Mouse (Mus musculus) Patski (cell line): ENCODE results near the gene Gabrb2. TPM values are rescaled to one million over a fixed set of nuclear protein-coding genes. Genes with fewer than 3 reads are reported as not detected.

Experiments
- ATAC-seq: fragments of 100-300 bp; one replicate; pipeline ENCODE4 v1.8.0; 2021
- CTCF ChIA-PET: fragments of 350-600 bp; sonication (Branson Sonifier 250); formaldehyde crosslinking; loops from one replicate; lab custom pipeline; 2022; ENCODE audit warnings: inconsistent platforms; lab: Charles Lee
- POLR2A ChIA-PET: fragments of 350-600 bp; sonication (Branson Sonifier 250); formaldehyde crosslinking; loops from one replicate; lab custom pipeline; 2022; ENCODE audit warnings: antibody characterized with exemption, inconsistent platforms; lab: Charles Lee
- DNase-seq: peaks from one replicate; pipeline ENCODE4 v3.0.0-alpha.2; 2011; ENCODE audit warnings: low read depth, low spot score
- H3K27me3 ChIP-seq: fragments of 371-371 bp; one replicate; pipeline ENCODE4 v1.5.1; 2021
- CTCF ChIP-seq: fragments of 100-300 bp; IDR thresholded peaks from one replicate; pipeline ENCODE4 v1.5.1; 2021
- in situ Hi-C: fragments of 300-500 bp; cut with MboI; formaldehyde crosslinking; loops from 3 replicates; pipeline ENCODE4 v1.11.1; 2018; ENCODE audit warnings: low pct_unique_long_range_greater_than_20kb, mixed read lengths
- polyA plus RNA-seq: library from polyadenylated mRNA; unstranded; gene quantifications from one replicate; pipeline ENCODE4 v1.2.3, GENCODE M21; 2021

Gabrb2 gene
- polyA plus RNA-seq, 1 experiment from 2014 or later: not detected

DNA sequence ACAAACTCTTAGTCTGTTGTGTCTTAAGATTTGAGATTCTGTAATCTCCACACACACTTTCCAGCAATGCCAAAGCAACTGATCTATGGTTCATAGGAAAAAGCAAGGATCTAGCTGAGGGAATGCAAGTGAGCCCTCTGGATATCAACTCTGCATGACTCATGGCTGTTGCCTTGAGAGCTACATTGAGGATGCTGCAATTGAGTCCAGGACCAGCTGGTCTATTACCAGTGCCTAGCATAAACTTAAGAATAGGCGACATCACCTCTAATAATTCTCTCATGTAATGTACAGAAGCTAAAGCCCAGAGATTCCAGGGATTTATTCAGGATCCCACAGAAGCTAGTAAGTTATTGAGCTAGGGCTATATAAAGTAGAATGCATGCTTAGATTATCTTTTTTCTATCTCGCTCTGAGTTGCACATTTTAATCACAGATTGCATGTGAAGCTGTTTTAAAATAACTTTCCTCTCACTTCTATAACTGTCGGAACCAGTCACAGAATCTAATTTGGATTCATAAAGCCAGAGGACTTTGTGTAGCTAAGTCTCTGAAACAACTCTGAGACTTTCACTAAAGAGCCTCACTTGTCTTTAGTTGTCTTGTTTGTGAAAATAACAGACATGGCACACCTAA is 189.7 kb downstream of the Gabrb2 start:
- in situ Hi-C loops: no loop called here
- H3K27me3 ChIP-seq: no peaks in the 10 kb centered on the region
- ATAC-seq (no peak), DNase-seq (no peak)
- CTCF ChIA-PET: no interaction called here
- no peak for TF ChIP-seq CTCF
- POLR2A ChIA-PET: interaction anchor here (0.8 kb wide), 1 partner anchor 788 kb away, joined by 4 read pairs; no protein-coding TSS in a partner anchor

DNA sequence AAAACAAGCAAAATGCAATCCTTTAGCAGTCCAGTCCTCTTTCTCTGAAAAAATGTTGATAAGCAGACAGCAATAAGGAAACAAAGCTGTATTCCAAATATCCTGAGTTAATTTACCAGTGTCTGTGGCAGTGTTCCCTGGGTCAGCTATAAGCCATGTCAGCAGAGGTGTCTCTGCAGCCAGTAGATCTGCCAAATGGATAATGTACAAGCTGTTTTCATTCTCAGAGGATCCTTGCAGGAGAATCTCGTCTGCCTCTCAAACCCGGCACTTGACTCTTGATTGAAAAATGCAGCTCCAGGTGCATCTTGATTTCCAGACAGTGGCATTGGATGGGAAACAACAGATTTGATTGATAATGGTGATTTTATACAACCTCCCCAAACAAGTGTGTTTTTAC is 198.6 kb downstream of the Gabrb2 start:
- H3K27me3 ChIP-seq: no peaks in the 10 kb centered on the region
- DNase-seq (no peak), ATAC-seq (no peak)
- TF ChIP-seq CTCF: no peak
- CTCF ChIA-PET: interaction anchor here (1.1 kb wide), 1 partner anchor 10 kb away, joined by 6 read pairs; no protein-coding TSS in a partner anchor
- in situ Hi-C loops: no loop called here
- POLR2A ChIA-PET: no interaction called here

DNA sequence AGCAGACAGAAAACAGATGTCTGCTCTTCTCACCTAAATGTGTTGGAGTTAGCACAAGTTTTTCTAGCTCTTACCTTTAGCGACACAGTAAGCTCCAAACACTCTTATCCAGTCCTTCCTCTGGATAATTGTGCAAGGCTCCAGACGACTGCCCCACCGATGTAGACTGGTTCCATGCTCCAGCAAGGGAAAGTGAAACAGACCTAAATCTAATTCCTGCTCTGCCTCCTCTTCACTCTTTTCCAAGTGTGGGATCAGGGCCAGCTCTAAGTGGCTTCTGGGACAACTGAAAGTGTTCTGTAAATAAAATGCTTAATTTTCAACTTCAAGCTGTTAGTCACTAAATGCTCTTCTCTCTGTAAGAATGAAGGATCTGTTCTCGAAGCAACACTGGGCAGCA is 201.6 kb downstream of the Gabrb2 start:
- no peak for ATAC-seq
- TF ChIP-seq CTCF: no peak
- in situ Hi-C loops: no loop called here

GRCm38 (mm10) chr11:42650111-42650510 is 230.6 kb downstream of the Gabrb2 start:
- no peak for DNase-seq
- in situ Hi-C loops: no loop called here
- no peak for ATAC-seq
- TF ChIP-seq CTCF: no peak
- ChIA-PET CTCF (no interaction called here), POLR2A (no interaction called here)
- H3K27me3 ChIP-seq: no peaks in the 10 kb centered on the region

More for the DNA sequence above, 201.6 kb downstream of the Gabrb2 start:
- ChIA-PET POLR2A (no interaction called here), CTCF (no interaction called here)
- H3K27me3 ChIP-seq: peaks cover 4% of the 10 kb centered on the region
- no peak for DNase-seq

GRCm38 (mm10) chr11:42651572-42651971 is 232.0 kb downstream of the Gabrb2 start:
- H3K27me3 ChIP-seq: no peaks in the 10 kb centered on the region
- no peak for TF ChIP-seq CTCF
- no peak for DNase-seq
- ATAC-seq: no peak
- ChIA-PET CTCF (no interaction called here), POLR2A (interaction anchor here (0.6 kb wide), 1 partner anchor 24 kb away, joined by 3 read pairs; no protein-coding TSS in a partner anchor)
- in situ Hi-C loops: no loop called here

GRCm38 (mm10) chr11:42654189-42654588 is 234.6 kb downstream of the Gabrb2 start:
- ATAC-seq (no peak), DNase-seq (no peak)
- no peaks in the 10 kb centered on the region for H3K27me3 ChIP-seq
- in situ Hi-C loops: no loop called here
- CTCF ChIA-PET: no interaction called here
- POLR2A ChIA-PET: no interaction called here
- no peak for TF ChIP-seq CTCF

- TF ChIP-seq CTCF: no peak
These were observed 249.1 kb downstream of the Gabrb2 start for GRCm38 (mm10) chr11:42668657-42669056.

More at GRCm38 (mm10) chr11:42668657-42669056, 249.1 kb downstream of the Gabrb2 start:
- in situ Hi-C loops: no loop called here
- DNase-seq (no peak), ATAC-seq (no peak)
- CTCF ChIA-PET: no interaction called here
- POLR2A ChIA-PET: no interaction called here
- no peaks in the 10 kb centered on the region for H3K27me3 ChIP-seq

Other genes starting within 250 kb of the Gabrb2 start
- gene Gabra1, start 236.8 kb upstream of the Gabrb2 start, polyA plus RNA-seq: not detected
- gene Gabra6, start 98.7 kb upstream of the Gabrb2 start, polyA plus RNA-seq: not detected